Mouse (Mus musculus): ENCODE results near the gene Slc12a8. TPM values are rescaled to one million over a fixed set of nuclear protein-coding genes. Genes with fewer than 3 reads are reported as not detected.

Gene Slc12a8
- polyA plus RNA-seq, 1 experiment from 2014 or later = 0.92 TPM

DNA sequence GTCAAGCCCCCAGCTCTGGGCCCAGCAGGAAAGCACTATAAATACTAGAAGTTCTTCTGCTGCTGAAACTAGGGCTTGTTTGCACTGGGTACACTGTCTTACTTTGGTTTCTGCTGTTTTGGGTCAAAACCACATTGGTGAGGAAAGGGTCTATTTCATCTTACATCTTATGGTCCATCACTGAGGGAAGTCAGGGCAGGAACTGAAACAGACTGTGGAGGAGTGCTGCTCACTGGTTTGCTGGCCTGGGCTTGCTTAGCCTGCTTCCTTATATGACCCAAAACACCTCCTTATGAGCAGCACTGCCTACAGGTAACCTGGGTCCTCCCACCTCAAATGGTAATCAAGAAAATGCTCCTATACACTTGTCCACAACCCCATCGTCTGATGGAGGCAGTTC lies 176.4 kb downstream of the Slc12a8 start:
- Histone ChIP-seq H3K4me2 (ENCODE audit: low read length) (no peak overlapping the region), H3K27ac (ENCODE audit: low read length) (no peak overlapping the region), H3K27me3 (replicated peaks; ENCODE audit: control insufficient read depth, insufficient read depth, low read length) (no peaks in the 10 kb centered on the region), H3K9ac (replicated peaks; ENCODE audit: low read depth, low read length) (no peak overlapping the region), H3K4me3 (replicated peaks; ENCODE audit: low read length) (no peak overlapping the region), H3K9me3 (ENCODE audit: control insufficient read depth, low read length) (no peaks in the 10 kb centered on the region), H3K4me1 (replicated peaks; ENCODE audit: control insufficient read depth, insufficient read depth, low read length) (peaks cover 52% of the 10 kb centered on the region), H3K36me3 (ENCODE audit: control insufficient read depth, insufficient read depth) (no peaks in the 10 kb centered on the region)
- ATAC-seq = no peak
- WGBS = 79% methylated on average over 1 of the region's 1 CpGs

DNA sequence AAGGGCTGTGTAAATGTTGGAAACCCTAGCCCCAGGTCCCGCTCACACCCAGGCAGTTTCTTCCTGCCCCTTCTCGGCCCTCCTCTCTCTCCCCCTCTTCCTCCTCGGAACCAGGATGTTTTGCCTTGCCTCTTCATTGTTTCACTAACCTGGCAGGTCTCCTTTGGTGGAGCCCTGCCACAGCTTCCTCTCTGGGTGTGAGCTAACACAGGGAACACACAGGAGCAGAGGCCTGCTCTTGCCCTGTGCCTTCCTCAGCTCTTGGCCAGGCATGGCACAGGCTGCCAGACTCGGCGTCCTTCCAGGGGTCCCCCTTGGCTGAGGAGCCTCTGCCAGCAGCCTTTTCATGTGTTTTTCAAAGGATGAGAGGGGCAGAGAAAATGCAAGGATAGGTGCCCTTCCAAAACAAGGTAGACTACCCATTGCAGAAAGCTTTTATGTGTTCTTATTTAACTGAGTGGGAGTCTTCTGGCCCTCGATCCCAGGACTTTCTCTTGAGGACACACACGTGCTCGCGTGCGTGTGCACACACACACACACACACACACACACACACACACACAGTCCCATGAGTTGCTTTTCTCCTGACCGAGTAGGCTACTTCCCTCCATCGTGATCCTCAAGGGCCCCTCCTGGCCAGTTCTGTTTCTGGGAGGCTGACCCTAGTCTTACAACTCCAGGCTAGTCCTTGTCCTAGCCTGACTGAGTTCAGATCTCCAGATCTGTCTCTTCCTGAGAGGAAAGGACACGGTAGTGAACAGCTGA lies 179.9 kb downstream of the Slc12a8 start:
- Histone ChIP-seq H3K4me1 (replicated peaks; ENCODE audit: control insufficient read depth, insufficient read depth, low read length) (peaks cover 44% of the 10 kb centered on the region), H3K27ac (ENCODE audit: low read length) (peak overlapping the region; percentile 76)
- peak; percentile 76 for ATAC-seq

DNA sequence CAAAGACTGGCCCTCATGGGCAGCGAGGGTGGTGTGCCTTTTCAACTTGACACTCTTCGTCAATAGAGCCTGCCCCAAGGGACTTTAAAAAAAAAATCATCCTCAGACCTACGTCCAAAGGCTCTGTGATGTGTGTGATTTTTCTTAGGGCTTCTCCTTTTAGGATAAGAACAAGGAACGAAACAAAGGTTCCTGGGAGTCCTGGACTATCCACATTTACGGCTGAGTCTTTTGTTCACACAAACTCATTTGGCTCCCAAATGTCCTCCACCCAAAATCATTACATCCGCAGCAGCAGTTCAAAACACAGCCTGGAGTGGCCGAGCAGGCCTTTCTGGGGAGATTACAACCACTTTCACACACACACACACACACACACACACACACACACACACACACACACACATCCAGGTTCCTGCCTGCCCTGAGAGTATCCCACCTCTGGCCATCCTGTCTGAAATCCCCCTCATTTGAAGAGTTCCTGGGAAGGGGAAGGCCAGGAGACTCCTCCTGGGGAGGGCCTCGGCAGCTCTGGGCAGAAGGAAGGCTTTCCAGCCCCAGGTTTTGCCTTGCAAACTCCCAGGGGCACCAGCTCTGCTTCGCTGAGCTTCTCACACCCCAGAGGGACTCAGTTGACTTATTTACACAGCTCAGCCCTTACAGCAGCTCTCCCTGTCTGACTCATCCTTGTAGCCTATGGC lies 180.6 kb downstream of the Slc12a8 start:
- Histone ChIP-seq H3K9ac (replicated peaks; ENCODE audit: low read depth, low read length) (peak overlapping the region; percentile 33; the same call in 1 of the 2 replicates), H3K27me3 (replicated peaks; ENCODE audit: control insufficient read depth, insufficient read depth, low read length) (no peaks in the 10 kb centered on the region), H3K27ac (ENCODE audit: low read length) (peak overlapping the region; percentile 76), H3K9me3 (ENCODE audit: control insufficient read depth, low read length) (no peaks in the 10 kb centered on the region), H3K4me2 (ENCODE audit: low read length) (no peak overlapping the region), H3K4me3 (replicated peaks; ENCODE audit: low read length) (no peak overlapping the region), H3K4me1 (replicated peaks; ENCODE audit: control insufficient read depth, insufficient read depth, low read length) (peaks cover 39% of the 10 kb centered on the region), H3K36me3 (ENCODE audit: control insufficient read depth, insufficient read depth) (no peaks in the 10 kb centered on the region)
- WGBS = 32% methylated on average over 9 of the region's 9 CpGs
- no peak for ATAC-seq

More for the DNA sequence above, 179.9 kb downstream of the Slc12a8 start:
- Histone ChIP-seq H3K9ac (replicated peaks; ENCODE audit: low read depth, low read length) (peak overlapping the region; percentile 33), H3K9me3 (ENCODE audit: control insufficient read depth, low read length) (no peaks in the 10 kb centered on the region), H3K4me2 (ENCODE audit: low read length) (no peak overlapping the region), H3K27me3 (replicated peaks; ENCODE audit: control insufficient read depth, insufficient read depth, low read length) (no peaks in the 10 kb centered on the region), H3K36me3 (ENCODE audit: control insufficient read depth, insufficient read depth) (no peaks in the 10 kb centered on the region), H3K4me3 (replicated peaks; ENCODE audit: low read length) (no peak overlapping the region)
- WGBS = 53% methylated on average over 13 of the region's 13 CpGs

GRCm38 (mm10) chr16:33698277-33698790 lies 181.2 kb downstream of the Slc12a8 start:
- no peaks in the 10 kb centered on the region for H3K9me3 ChIP-seq (ENCODE audit: control insufficient read depth, low read length)
- no peak overlapping the region for H3K9ac ChIP-seq (replicated peaks; ENCODE audit: low read depth, low read length)
- no peak overlapping the region for H3K4me3 ChIP-seq (replicated peaks; ENCODE audit: low read length)
- no peaks in the 10 kb centered on the region for H3K36me3 ChIP-seq (ENCODE audit: control insufficient read depth, insufficient read depth)
- H3K4me1 ChIP-seq (replicated peaks; ENCODE audit: control insufficient read depth, insufficient read depth, low read length) = peaks cover 36% of the 10 kb centered on the region
- H3K27me3 ChIP-seq (replicated peaks; ENCODE audit: control insufficient read depth, insufficient read depth, low read length) = no peaks in the 10 kb centered on the region
- no peak overlapping the region for H3K27ac ChIP-seq (ENCODE audit: low read length)
- 73% methylated on average over 12 of the region's 12 CpGs for WGBS
- no peak for ATAC-seq
- no peak overlapping the region for H3K4me2 ChIP-seq (ENCODE audit: low read length)

- Histone ChIP-seq H3K9me3 (ENCODE audit: control insufficient read depth, low read length) (no peaks in the 10 kb centered on the region), H3K9ac (replicated peaks; ENCODE audit: low read depth, low read length) (no peak overlapping the region), H3K4me2 (ENCODE audit: low read length) (no peak overlapping the region), H3K27ac (ENCODE audit: low read length) (no peak overlapping the region), H3K27me3 (replicated peaks; ENCODE audit: control insufficient read depth, insufficient read depth, low read length) (no peaks in the 10 kb centered on the region), H3K4me1 (replicated peaks; ENCODE audit: control insufficient read depth, insufficient read depth, low read length) (peaks cover 50% of the 10 kb centered on the region), H3K36me3 (ENCODE audit: control insufficient read depth, insufficient read depth) (no peaks in the 10 kb centered on the region), H3K4me3 (replicated peaks; ENCODE audit: low read length) (no peak overlapping the region)
- ATAC-seq = peak; percentile 7; the same call in 1 of the 2 replicates
- 46% methylated on average over 5 of the region's 5 CpGs for WGBS
These were observed 183.5 kb downstream of the Slc12a8 start for GRCm38 (mm10) chr16:33700584-33700983.

DNA sequence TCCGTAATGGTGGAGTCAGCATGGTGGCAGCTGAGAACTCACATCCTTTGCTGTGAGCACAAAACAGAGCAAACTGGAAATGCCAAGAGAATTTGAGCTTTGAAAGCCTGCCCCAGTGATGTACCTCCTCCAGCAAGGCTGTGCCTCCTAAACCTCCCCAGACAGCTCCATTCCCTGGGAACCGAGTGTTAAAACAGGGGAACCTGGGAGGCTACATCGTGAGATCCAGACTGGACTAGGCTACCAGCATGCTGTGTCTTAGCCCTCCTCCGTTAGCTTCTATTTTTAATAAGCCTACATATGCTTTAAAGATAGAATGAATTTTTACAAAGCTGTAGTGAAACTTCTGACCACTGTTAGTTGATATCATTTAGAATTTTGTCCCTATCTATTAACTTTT lies 184.7 kb downstream of the Slc12a8 start:
- no peak for ATAC-seq

DNA sequence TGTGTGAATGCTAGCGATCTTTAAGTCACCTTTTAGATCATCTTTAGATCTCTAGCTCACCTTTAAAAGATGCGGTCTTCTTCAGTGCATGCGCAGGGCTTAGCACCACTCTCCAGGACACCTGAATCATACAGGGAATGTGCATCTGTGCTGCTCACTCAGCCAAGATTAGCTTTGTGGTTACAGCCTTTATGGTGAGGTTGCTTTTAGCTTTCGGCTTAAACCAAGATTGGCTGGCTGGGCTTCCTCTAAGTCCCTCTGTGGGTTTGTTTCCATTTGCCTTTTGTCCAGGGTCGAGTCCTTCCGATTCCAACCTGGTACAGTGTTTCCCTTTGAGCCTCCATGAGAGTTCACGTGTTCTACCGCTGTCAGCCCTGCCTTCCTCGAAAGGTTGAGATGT lies 187.2 kb downstream of the Slc12a8 start:
- no peak overlapping the region for H3K9ac ChIP-seq (replicated peaks; ENCODE audit: low read depth, low read length)
- peak overlapping the region; percentile 33; the same call in 1 of the 2 replicates for H3K27ac ChIP-seq (ENCODE audit: low read length)
- no peaks in the 10 kb centered on the region for H3K9me3 ChIP-seq (ENCODE audit: control insufficient read depth, low read length)
- peaks cover 32% of the 10 kb centered on the region for H3K4me1 ChIP-seq (replicated peaks; ENCODE audit: control insufficient read depth, insufficient read depth, low read length)
- H3K4me2 ChIP-seq (ENCODE audit: low read length) = no peak overlapping the region
- no peak overlapping the region for H3K4me3 ChIP-seq (replicated peaks; ENCODE audit: low read length)
- no peaks in the 10 kb centered on the region for H3K36me3 ChIP-seq (ENCODE audit: control insufficient read depth, insufficient read depth)
- ATAC-seq = no peak
- WGBS = 72% methylated on average over 9 of the region's 9 CpGs
- no peaks in the 10 kb centered on the region for H3K27me3 ChIP-seq (replicated peaks; ENCODE audit: control insufficient read depth, insufficient read depth, low read length)

More for the DNA sequence above, 184.7 kb downstream of the Slc12a8 start:
- H3K9ac ChIP-seq (replicated peaks; ENCODE audit: low read depth, low read length) = no peak overlapping the region
- H3K27me3 ChIP-seq (replicated peaks; ENCODE audit: control insufficient read depth, insufficient read depth, low read length) = no peaks in the 10 kb centered on the region
- WGBS = 91% methylated on average over 4 of the region's 4 CpGs
- H3K9me3 ChIP-seq (ENCODE audit: control insufficient read depth, low read length) = no peaks in the 10 kb centered on the region
- H3K27ac ChIP-seq (ENCODE audit: low read length) = no peak overlapping the region
- H3K4me2 ChIP-seq (ENCODE audit: low read length) = no peak overlapping the region
- peaks cover 43% of the 10 kb centered on the region for H3K4me1 ChIP-seq (replicated peaks; ENCODE audit: control insufficient read depth, insufficient read depth, low read length)
- H3K36me3 ChIP-seq (ENCODE audit: control insufficient read depth, insufficient read depth) = no peaks in the 10 kb centered on the region
- H3K4me3 ChIP-seq (replicated peaks; ENCODE audit: low read length) = no peak overlapping the region

GRCm38 (mm10) chr16:33705258-33705657 lies 188.1 kb downstream of the Slc12a8 start:
- Histone ChIP-seq H3K4me3 (replicated peaks; ENCODE audit: low read length) (no peak overlapping the region), H3K27me3 (replicated peaks; ENCODE audit: control insufficient read depth, insufficient read depth, low read length) (no peaks in the 10 kb centered on the region), H3K27ac (ENCODE audit: low read length) (no peak overlapping the region), H3K36me3 (ENCODE audit: control insufficient read depth, insufficient read depth) (no peaks in the 10 kb centered on the region), H3K4me1 (replicated peaks; ENCODE audit: control insufficient read depth, insufficient read depth, low read length) (peaks cover 27% of the 10 kb centered on the region), H3K9me3 (ENCODE audit: control insufficient read depth, low read length) (no peaks in the 10 kb centered on the region), H3K9ac (replicated peaks; ENCODE audit: low read depth, low read length) (no peak overlapping the region), H3K4me2 (ENCODE audit: low read length) (no peak overlapping the region)
- ATAC-seq = no peak
- 32% methylated on average over 6 of the region's 6 CpGs for WGBS

DNA sequence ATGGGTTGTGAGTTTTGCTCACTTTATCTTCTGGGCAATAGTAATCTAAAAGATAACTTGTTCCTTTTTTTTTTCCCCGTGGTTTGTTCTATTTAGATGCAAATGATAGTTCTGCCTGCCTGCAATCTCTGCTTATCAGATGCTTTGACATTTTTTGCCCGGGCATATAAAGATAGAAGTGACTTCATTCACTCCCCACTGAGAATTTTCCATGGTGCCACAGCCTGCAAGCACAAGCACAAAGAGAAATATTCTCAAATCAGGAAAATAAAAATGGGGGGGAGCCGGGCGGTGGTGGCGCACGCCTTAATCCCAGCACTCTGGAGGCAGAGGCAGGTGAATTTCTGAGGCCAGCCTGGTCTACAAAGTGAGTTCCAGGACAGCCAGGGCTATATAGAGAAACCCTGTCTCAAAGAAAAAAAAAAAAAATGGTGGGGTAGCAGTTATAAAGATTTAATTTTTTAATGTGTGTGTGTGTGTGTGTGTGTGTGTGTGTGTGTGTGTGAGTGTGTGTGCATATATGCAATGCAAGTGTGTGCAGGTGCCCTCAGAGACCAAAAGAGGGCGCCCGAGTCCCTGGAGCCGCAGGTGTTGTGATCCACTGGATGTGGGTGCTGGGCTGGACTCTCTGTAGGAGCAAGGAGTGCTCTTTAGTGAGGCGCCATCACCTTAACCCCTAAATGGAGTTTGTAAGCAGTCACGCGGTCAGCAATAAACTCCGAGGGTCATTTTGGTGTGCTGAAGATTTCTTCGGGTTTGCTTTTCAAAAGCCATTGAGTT lies 189.2 kb downstream of the Slc12a8 start:
- WGBS = 92% methylated on average over 14 of the region's 14 CpGs
- H3K4me1 ChIP-seq (replicated peaks; ENCODE audit: control insufficient read depth, insufficient read depth, low read length) = peaks cover 24% of the 10 kb centered on the region
- H3K36me3 ChIP-seq (ENCODE audit: control insufficient read depth, insufficient read depth) = no peaks in the 10 kb centered on the region
- no peaks in the 10 kb centered on the region for H3K27me3 ChIP-seq (replicated peaks; ENCODE audit: control insufficient read depth, insufficient read depth, low read length)
- H3K27ac ChIP-seq (ENCODE audit: low read length) = no peak overlapping the region
- ATAC-seq = no peak
- no peak overlapping the region for H3K4me2 ChIP-seq (ENCODE audit: low read length)
- H3K9ac ChIP-seq (replicated peaks; ENCODE audit: low read depth, low read length) = no peak overlapping the region
- H3K9me3 ChIP-seq (ENCODE audit: control insufficient read depth, low read length) = no peaks in the 10 kb centered on the region
- no peak overlapping the region for H3K4me3 ChIP-seq (replicated peaks; ENCODE audit: low read length)
